Mouse (Mus musculus): ENCODE results near the gene Ces1a.

GRCm38 (mm10) chr8:92972949-92973348, 75.0 kb downstream of the Ces1a start:
- TF ChIP-seq CTCF (IDR thresholded peaks at IDR 0.05) (peak; percentile 40; the same call in 1 of the 2 replicates), POLR2A (IDR thresholded peaks at IDR 0.05; ENCODE audit: insufficient read depth, low read depth, low read length) (no peak)
